Comparison of ENCODE assay signal across 16 mouse cellular contexts in genomic region chr3:121697169-121697568, GRCm38 (mm10). TPM values are rescaled to one million over a fixed set of nuclear protein-coding genes. Genes with fewer than 3 reads are reported as not detected.
DNase-seq lines count a peak whose midpoint lies in the region; ATAC-seq and TF ChIP-seq lines count a peak whose summit lies in the region.
"Had no signal": no experiment of that assay in that cellular context is flagged by ENCODE, and none has a peak within 500 bp of the region (broad histone marks: within the 10 kb centered on the region; RNA-seq: fewer than 3 reads in every experiment).

No protein-coding gene starts in this region.

- no peak overlapping the region for H3K4me2 ChIP-seq in heart, embryonic 11.5 days
- H3K4me2 ChIP-seq: heart, embryonic 13.5 days; hindbrain, embryonic 13.5 days; limb, embryonic 13.5 days; lung, embryonic 14.5 days; midbrain, embryonic 12.5 days had no signal

- in situ Hi-C loops in Patski (cut with MboI; ENCODE audit: low pct_unique_long_range_greater_than_20kb) = no loop called here

- POLR2A ChIA-PET in Patski (lab: Charles Lee) = interaction anchor here (0.6 to 2.5 kb wide), 7 partner anchors 11 to 330 kb away, joined by 3 to 8 read pairs (median 4); no protein-coding TSS in a partner anchor

- peaks cover 2% of the 10 kb centered on the region; the same call in 1 of the 2 replicates for H3K27me3 ChIP-seq in heart, embryonic 11.5 days (ENCODE audit: control insufficient read depth, insufficient read depth, low read length)
- H3K27me3 ChIP-seq in Patski = no peaks in the 10 kb centered on the region
- H3K27me3 ChIP-seq: heart, embryonic 13.5 days; hindbrain, embryonic 13.5 days; midbrain, embryonic 12.5 days had no signal

- no peak for ATAC-seq in heart, embryonic 11.5 days (replicated peaks; ENCODE audit: insufficient number of reproducible peaks, low FRiP score, low TSS enrichment)
- ATAC-seq in Patski = peak; percentile 52
- ATAC-seq in granulocyte monocyte progenitor cell, adult 5-6 weeks (replicated peaks; ENCODE audit: poor library complexity, severe bottlenecking) = peak; percentile 56
- ATAC-seq in megakaryocyte progenitor cell, adult 5-6 weeks (replicated peaks; ENCODE audit: poor library complexity) = peak; percentile 44
- ATAC-seq in cerebellum, adult (ENCODE audit: insufficient number of reproducible peaks, low FRiP score, low TSS enrichment) = no peak
- ATAC-seq: intestine, postnatal 0 days had no signal

- H3K4me3 ChIP-seq in heart, embryonic 11.5 days (ENCODE audit: low read depth, low read length) = no peak overlapping the region
- H3K4me3 ChIP-seq: heart, embryonic 13.5 days; hindbrain, embryonic 13.5 days; limb, embryonic 13.5 days; midbrain, embryonic 12.5 days had no signal

- no peak overlapping the region for H3K27ac ChIP-seq in heart, embryonic 11.5 days (ENCODE audit: low read depth, low read length)
- H3K27ac ChIP-seq: heart, embryonic 13.5 days; hindbrain, embryonic 13.5 days; limb, embryonic 13.5 days; midbrain, embryonic 12.5 days had no signal

- H3K36me3 ChIP-seq in heart, embryonic 11.5 days (ENCODE audit: control insufficient read depth, insufficient read depth, low read length) = no peaks in the 10 kb centered on the region
- H3K36me3 ChIP-seq: heart, embryonic 13.5 days; hindbrain, embryonic 13.5 days; limb, embryonic 13.5 days; midbrain, embryonic 12.5 days had no signal

- H3K9me3 ChIP-seq in heart, embryonic 11.5 days (replicated peaks; ENCODE audit: control insufficient read depth, low read length) = no peaks in the 10 kb centered on the region
- H3K9me3 ChIP-seq: heart, embryonic 13.5 days; hindbrain, embryonic 13.5 days; limb, embryonic 13.5 days; midbrain, embryonic 12.5 days had no signal

- H3K4me1 ChIP-seq in heart, embryonic 11.5 days (ENCODE audit: control insufficient read depth, insufficient read depth, low read length) = peaks cover 7% of the 10 kb centered on the region; the same call in 1 of the 2 replicates

- CTCF ChIA-PET in Patski (lab: Charles Lee) = interaction anchor here (1.2 to 4.6 kb wide), 13 partner anchors 11 to 130 kb away, joined by 3 to 27 read pairs (median 5); partner anchors contain the start of gene F3

- H3K9ac ChIP-seq in heart, embryonic 11.5 days (ENCODE audit: low read depth, low read length) = no peak overlapping the region
- H3K9ac ChIP-seq: heart, embryonic 13.5 days; hindbrain, embryonic 13.5 days; limb, embryonic 13.5 days; lung, embryonic 14.5 days; midbrain, embryonic 12.5 days had no signal

- DNase-seq in heart, adult 11 months = peak; percentile 92
- peak; percentile 97 for DNase-seq in Patski (ENCODE audit: low read depth, low spot score)
- DNase-seq in left cerebral cortex, adult 11 months (ENCODE audit: low spot score) = no peak
- no peak for DNase-seq in frontal cortex, postnatal 36 days (ENCODE audit: low spot score in 2 of 2)
- DNase-seq: adrenal gland, postnatal 10 days; lung, embryonic 14.5 days had no signal

- 82% methylated on average over 7 of the region's 7 CpGs for WGBS in heart, embryonic 11.5 days (ENCODE audit: insufficient replicate concordance)

- TF ChIP-seq CTCF in Patski (IDR thresholded peaks at IDR 0.05) = no peak

RNA-seq across cellular contexts. Expression of gene F3, which starts 26.2 kb away (rescaled TPM):
- 7.8 and 9.7 TPM in 2 replicates for polyA plus RNA-seq in heart, embryonic 11.5 days (2014; fragmentation: Nextera tagmentation; extraction: Ambion mirVana)
- 164 TPM for polyA plus RNA-seq in Patski (2021)
- total RNA-seq in granulocyte monocyte progenitor cell, adult 5-6 weeks (2014; fragmentation: Nextera tagmentation) = 1.1 and 7.2 TPM in 2 replicates
- 0.26 and 2.3 TPM in 2 replicates for total RNA-seq in granulocyte monocyte progenitor cell, adult 5-6 weeks (2017)
- 0.15 and 2.0 TPM in 2 replicates for total RNA-seq in megakaryocyte progenitor cell, adult 5-6 weeks (2015)
- total RNA-seq in megakaryocyte progenitor cell, adult 5-6 weeks (2017) = 0.71 and 2.5 TPM in 2 replicates

RNA-seq across cellular contexts. Expression of gene 4930432M17Rik, which starts 26.6 kb away (rescaled TPM):
- polyA plus RNA-seq in heart, embryonic 11.5 days (2014; fragmentation: Nextera tagmentation; extraction: Ambion mirVana) = not detected in 2 replicates
- not detected for polyA plus RNA-seq in Patski (2021)
- not detected in 2 replicates for total RNA-seq in granulocyte monocyte progenitor cell, adult 5-6 weeks (2014; fragmentation: Nextera tagmentation)
- total RNA-seq in granulocyte monocyte progenitor cell, adult 5-6 weeks (2017) = not detected in 2 replicates
- not detected in 2 replicates for total RNA-seq in megakaryocyte progenitor cell, adult 5-6 weeks (2015)
- total RNA-seq in megakaryocyte progenitor cell, adult 5-6 weeks (2017) = not detected in 2 replicates
- total RNA-seq: adrenal gland, postnatal 10 days; left cerebral cortex, adult 18-20 months had no signal
- polyA plus RNA-seq: heart, embryonic 13.5 days; hindbrain, embryonic 13.5 days; intestine, postnatal 0 days; limb, embryonic 13.5 days; lung, embryonic 14.5 days; midbrain, embryonic 12.5 days had no signal

Comparison
In these comparisons a context has a peak if more than half of its experiments do, and no peak if none do; other contexts are left out.
1. DNase-seq: peak in heart, adult 11 months (single experiment) and Patski (single experiment); none in left cerebral cortex, adult 11 months (single experiment) and frontal cortex, postnatal 36 days (0 of 2).
2. ATAC-seq: peak in Patski (single experiment), granulocyte monocyte progenitor cell, adult 5-6 weeks (single experiment) and megakaryocyte progenitor cell, adult 5-6 weeks (single experiment); none in heart, embryonic 11.5 days (single experiment) and cerebellum, adult (single experiment).